Mouse (Mus musculus) liver, embryonic 11.5 days (tissue): ENCODE data around the gene Cldn15. TPM values are rescaled to one million over a fixed set of nuclear protein-coding genes. Genes with fewer than 3 reads are reported as not detected.
"Not testable (repeated sequence)": the region's sequence is repeated elsewhere in the genome, so short reads cannot be mapped to it uniquely, and the experiment has no call there.

Experiments used
- ATAC-seq: fragments of 200-750 bp; cut with Nextera tagmentation; replicated peaks from 2 replicates; pipeline ENCODE4 v1.8.0; 2017; ENCODE audit warnings: moderate number of reproducible peaks, mild to moderate bottlenecking, moderate TSS enrichment, moderate library complexity; ENCODE audit not compliant: low FRiP score
- DNase-seq: peaks from one replicate; pipeline ENCODE4 v3.0.0-alpha.2; 2017; ENCODE audit warnings: low spot score
- H3K27ac ChIP-seq: fragments of 300-500 bp; sonication (generic); 2 replicates; pipeline ENCODE4 v1.5.1; 2014; ENCODE audit warnings: mild to moderate bottlenecking, low read depth, low read length, control low read depth
- H3K27me3 ChIP-seq: fragments of 300-500 bp; sonication (generic); replicated peaks from 2 replicates; pipeline ENCODE4 v1.6.1; 2014; ENCODE audit warnings: low read length, mixed read lengths; ENCODE audit not compliant: control insufficient read depth, insufficient read depth
- H3K36me3 ChIP-seq: fragments of 300-500 bp; sonication (generic); 2 replicates; pipeline ENCODE4 v1.6.1; 2014; ENCODE audit warnings: mild to moderate bottlenecking, low read length, moderate library complexity, mixed read lengths; ENCODE audit not compliant: control insufficient read depth, insufficient read depth
- H3K4me1 ChIP-seq: fragments of 300-500 bp; sonication (generic); replicated peaks from 2 replicates; pipeline ENCODE4 v1.6.1; 2014; ENCODE audit warnings: low read length, mixed read lengths; ENCODE audit not compliant: control insufficient read depth, insufficient read depth
- H3K4me2 ChIP-seq: fragments of 300-500 bp; sonication (generic); 2 replicates; pipeline ENCODE4 v1.6.1; 2014; ENCODE audit warnings: mild to moderate bottlenecking, control low read depth, moderate library complexity
- H3K4me3 ChIP-seq: fragments of 300-500 bp; sonication (generic); 2 replicates; pipeline ENCODE4 v1.5.1; 2014; ENCODE audit warnings: low read depth, low read length, control low read depth
- H3K9ac ChIP-seq: fragments of 300-500 bp; sonication (generic); 2 replicates; pipeline ENCODE4 v1.6.1; 2014; ENCODE audit warnings: low read depth, low read length, control low read depth
- H3K9me3 ChIP-seq: fragments of 300-500 bp; sonication (generic); 2 replicates; pipeline ENCODE4 v1.6.1; 2016; ENCODE audit warnings: low read length, inconsistent platforms, mixed read lengths; ENCODE audit not compliant: control insufficient read depth
- WGBS: fragments of 180-500 bp; shearing (Covaris S2); extraction: QIAGEN DNeasy Blood & Tissue Kit; methylation state at CpG from one replicate; pipeline ENCODE4 v1.1.7; 2014; 5-methylcytosine and 5-hydroxymethylcytosine counted together
- polyA plus RNA-seq: library from polyadenylated mRNA; unstranded; fragments of >200 nt; fragmentation: Nextera tagmentation; extraction: Ambion mirVana; gene quantifications from 2 replicates; pipeline ENCODE4 v1.2.1, GENCODE M21; 2014

Cldn15 gene
- polyA plus RNA-seq, 1 experiment from 2014 or later = 2.5 TPM

- Histone ChIP-seq H3K9ac (no peak overlapping the region), H3K4me2 (no peak overlapping the region), H3K27ac (no peak overlapping the region), H3K9me3 (no peaks in the 10 kb centered on the region), H3K27me3 (no peaks in the 10 kb centered on the region), H3K36me3 (no peaks in the 10 kb centered on the region), H3K4me3 (no peak overlapping the region), H3K4me1 (no peaks in the 10 kb centered on the region; the same call in 1 of the 2 replicates)
- DNase-seq = no peak
- ATAC-seq = no peak
- WGBS = 79% methylated on average over 5 of the region's 5 CpGs
These were observed 33.5 kb upstream of the Cldn15 start for GRCm38 (mm10) chr5:136932956-136933355.

GRCm38 (mm10) chr5:136933930-136934329 is 32.5 kb upstream of the Cldn15 start:
- Histone ChIP-seq H3K4me1 (no peaks in the 10 kb centered on the region; the same call in 1 of the 2 replicates), H3K27ac (no peak overlapping the region), H3K27me3 (no peaks in the 10 kb centered on the region), H3K4me2 (no peak overlapping the region), H3K36me3 (no peaks in the 10 kb centered on the region), H3K9ac (no peak overlapping the region), H3K9me3 (no peaks in the 10 kb centered on the region), H3K4me3 (no peak overlapping the region)
- ATAC-seq = no peak
- no peak for DNase-seq
- WGBS = 83% methylated on average over 6 of the region's 6 CpGs

- 54% methylated on average over 7 of the region's 7 CpGs for WGBS
- no peaks in the 10 kb centered on the region for H3K36me3 ChIP-seq
- no peak overlapping the region for H3K27ac ChIP-seq
- no peak overlapping the region for H3K4me3 ChIP-seq
- DNase-seq (no peak), ATAC-seq (no peak)
- no peak overlapping the region for H3K4me2 ChIP-seq
- H3K9ac ChIP-seq = no peak overlapping the region
- no peaks in the 10 kb centered on the region for H3K9me3 ChIP-seq
- no peaks in the 10 kb centered on the region for H3K27me3 ChIP-seq
- H3K4me1 ChIP-seq = no peaks in the 10 kb centered on the region
These were observed 30.3 kb upstream of the Cldn15 start for GRCm38 (mm10) chr5:136935905-136936695.

DNA sequence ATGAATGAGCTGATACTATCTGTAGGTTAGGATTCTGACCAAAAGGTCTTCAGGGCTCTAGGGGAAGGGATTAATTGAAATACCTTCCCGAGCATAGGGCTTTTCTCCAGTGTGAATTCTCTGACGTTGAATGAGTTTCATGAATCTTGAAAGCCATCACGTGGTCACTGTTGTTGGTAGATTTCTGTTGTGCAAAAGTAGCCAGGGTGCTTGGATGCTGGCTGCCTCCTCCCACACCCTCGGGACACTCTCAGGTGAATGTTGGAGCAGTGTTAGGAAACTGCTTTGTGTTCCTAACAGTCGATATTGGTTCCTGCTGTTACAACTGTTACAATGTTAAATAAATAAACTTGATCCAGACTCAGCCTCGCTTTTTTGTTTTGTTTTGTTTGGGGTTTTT is 29.7 kb upstream of the Cldn15 start:
- no peak overlapping the region for H3K4me3 ChIP-seq
- no peak overlapping the region for H3K4me2 ChIP-seq
- DNase-seq = no peak
- H3K9ac ChIP-seq = no peak overlapping the region
- H3K9me3 ChIP-seq = no peaks in the 10 kb centered on the region
- no peak for ATAC-seq
- no peaks in the 10 kb centered on the region for H3K4me1 ChIP-seq
- H3K27ac ChIP-seq = no peak overlapping the region
- H3K36me3 ChIP-seq = no peaks in the 10 kb centered on the region
- no peaks in the 10 kb centered on the region for H3K27me3 ChIP-seq
- WGBS = 84% methylated on average over 6 of the region's 6 CpGs

DNA sequence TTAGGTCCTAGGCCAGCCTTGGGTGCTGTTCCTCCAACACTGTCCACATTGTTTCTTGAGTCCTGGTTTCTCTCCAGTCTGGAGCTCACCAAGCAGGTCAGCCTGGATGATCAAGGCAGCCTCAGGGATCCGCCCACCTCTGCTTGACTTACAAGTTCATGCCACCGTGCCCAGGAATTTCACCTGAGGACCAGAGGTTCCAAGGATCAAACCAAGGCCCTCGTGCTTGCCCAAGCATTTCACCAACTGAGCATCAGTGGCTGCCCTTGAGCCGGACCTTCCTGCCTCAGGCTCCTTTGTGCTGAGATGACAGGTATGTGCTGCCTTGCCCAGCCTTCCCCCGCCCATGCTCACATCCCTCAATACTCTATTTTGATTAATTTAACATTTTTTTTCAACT is 28.8 kb upstream of the Cldn15 start:
- Histone ChIP-seq H3K9me3 (no peaks in the 10 kb centered on the region), H3K9ac (no peak overlapping the region), H3K4me3 (no peak overlapping the region), H3K4me1 (0 out of 2 replicates have a peak, but pooled peaks cover 2% of the 10 kb centered on the region), H3K27me3 (no peaks in the 10 kb centered on the region), H3K36me3 (no peaks in the 10 kb centered on the region), H3K27ac (no peak overlapping the region), H3K4me2 (no peak overlapping the region)
- ATAC-seq (no peak), DNase-seq (no peak)
- 78% methylated on average over 5 of the region's 5 CpGs for WGBS

GRCm38 (mm10) chr5:136939284-136939683 is 27.1 kb upstream of the Cldn15 start:
- DNase-seq (no peak), ATAC-seq (no peak)
- no peak overlapping the region for H3K9ac ChIP-seq
- no peak overlapping the region for H3K4me2 ChIP-seq
- no peaks in the 10 kb centered on the region for H3K27me3 ChIP-seq
- 0 out of 2 replicates have a peak, but pooled peaks cover 2% of the 10 kb centered on the region for H3K4me1 ChIP-seq
- H3K27ac ChIP-seq = no peak overlapping the region
- 57% methylated on average over 7 of the region's 7 CpGs for WGBS
- no peak overlapping the region for H3K4me3 ChIP-seq
- no peaks in the 10 kb centered on the region for H3K36me3 ChIP-seq
- H3K9me3 ChIP-seq = no peaks in the 10 kb centered on the region

DNA sequence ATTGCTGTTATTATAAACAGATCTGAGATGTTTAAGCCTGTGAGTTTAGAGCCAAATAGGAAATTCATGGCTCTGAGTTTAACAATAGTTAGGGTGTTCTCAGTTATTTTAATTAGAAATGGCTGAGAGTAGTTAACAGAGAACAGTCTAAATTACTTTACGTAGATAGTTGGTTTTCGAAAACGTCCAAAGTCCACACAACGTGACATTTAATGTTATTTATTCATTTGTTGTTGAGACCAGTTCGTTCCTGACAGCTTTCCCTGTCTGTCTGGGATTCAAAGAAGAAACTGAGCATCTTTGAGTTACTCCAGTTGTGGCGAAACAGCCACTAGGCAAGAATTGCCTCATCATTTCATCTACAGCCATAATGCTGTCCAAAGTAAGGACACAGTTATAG is 26.4 kb upstream of the Cldn15 start:
- not testable (repeated sequence) for H3K27me3 ChIP-seq, ATAC-seq, H3K27ac ChIP-seq, H3K4me1 ChIP-seq, H3K36me3 ChIP-seq, H3K9me3 ChIP-seq, H3K4me3 ChIP-seq, DNase-seq, H3K4me2 ChIP-seq, H3K9ac ChIP-seq
- WGBS = 80% methylated on average over 6 of the region's 6 CpGs

DNA sequence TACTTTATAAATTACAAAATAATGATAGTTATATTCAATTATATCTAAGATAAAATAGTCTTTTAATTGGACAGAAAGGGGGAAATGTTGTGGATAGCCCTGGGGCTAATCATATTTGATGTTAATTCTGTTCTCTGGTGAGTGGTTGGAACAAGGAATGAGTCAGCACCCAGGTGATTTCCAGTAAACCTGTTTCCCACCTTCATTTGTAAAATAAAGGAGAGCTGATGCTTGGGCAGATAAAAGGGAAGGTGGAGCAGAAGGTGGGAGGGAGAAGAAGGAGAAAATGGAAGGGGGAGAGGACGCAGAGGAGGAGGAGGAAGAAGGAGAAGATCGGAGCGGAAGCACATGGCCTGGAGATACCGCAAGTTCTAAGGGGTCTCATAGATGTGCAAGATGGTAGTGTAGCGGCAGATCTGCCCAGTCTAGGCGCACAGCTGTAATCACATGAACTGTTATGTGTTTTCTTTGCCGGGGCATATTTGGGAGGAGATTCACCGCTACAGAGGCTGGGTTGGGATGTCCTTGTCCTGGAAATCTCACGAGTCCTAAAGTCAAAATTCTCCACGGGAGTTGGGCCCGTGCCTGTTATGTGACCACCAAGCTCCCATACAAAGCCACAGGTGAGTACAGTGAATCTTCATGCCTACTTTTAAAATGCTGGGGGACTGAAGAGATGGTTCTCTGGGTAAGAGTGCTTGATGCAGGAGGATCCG is 25.4 kb upstream of the Cldn15 start:
- H3K9ac ChIP-seq = no peak overlapping the region
- 0 out of 2 replicates have a peak, but pooled peaks cover 2% of the 10 kb centered on the region for H3K4me1 ChIP-seq
- H3K4me2 ChIP-seq = no peak overlapping the region
- no peaks in the 10 kb centered on the region for H3K36me3 ChIP-seq
- H3K27ac ChIP-seq = no peak overlapping the region
- WGBS = 87% methylated on average over 12 of the region's 12 CpGs
- H3K9me3 ChIP-seq = no peaks in the 10 kb centered on the region
- DNase-seq (no peak), ATAC-seq (no peak)
- H3K27me3 ChIP-seq = no peaks in the 10 kb centered on the region
- no peak overlapping the region for H3K4me3 ChIP-seq
